ENCODE assay signal across 7 mouse cellular contexts in the genomic region with DNA sequence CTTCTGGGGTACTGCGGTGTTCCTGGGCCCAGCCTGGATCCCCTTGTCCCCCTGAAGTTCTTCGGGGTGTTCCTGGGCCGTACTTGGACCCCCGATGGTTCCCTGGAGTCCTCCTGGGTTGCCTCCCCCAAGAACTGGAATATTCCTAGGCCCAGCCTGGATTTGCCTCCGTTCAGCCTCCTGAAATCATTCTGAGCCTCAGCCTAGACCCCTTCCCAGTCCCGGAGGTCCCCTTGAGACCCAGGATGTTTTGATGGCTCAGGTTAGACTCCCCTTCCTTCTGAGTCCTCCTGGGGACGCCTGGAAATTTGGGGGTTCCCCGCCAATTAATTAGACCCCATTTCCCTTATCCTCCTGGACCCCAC. TPM values are rescaled to one million over a fixed set of nuclear protein-coding genes. Genes with fewer than 3 reads are reported as not detected.
DNase-seq lines count a peak whose midpoint lies in the region; ATAC-seq and TF ChIP-seq lines count a peak whose summit lies in the region.

No protein-coding gene starts in this region.

- peaks cover 20% of the 10 kb centered on the region for H3K4me1 ChIP-seq in lung, embryonic 15.5 days
- peaks cover 38% of the 10 kb centered on the region for H3K4me1 ChIP-seq in forebrain, embryonic 10.5 days
- peaks cover 16% of the 10 kb centered on the region for H3K4me1 ChIP-seq in limb, embryonic 11.5 days (ENCODE audit: control insufficient read depth, insufficient read depth, low read length)
- peaks cover 28% of the 10 kb centered on the region for H3K4me1 ChIP-seq in olfactory bulb, adult 2 months (ENCODE audit: control insufficient read depth, insufficient read depth, low read length)

- 17% methylated on average over 8 of the region's 8 CpGs for WGBS in lung, embryonic 15.5 days
- WGBS in forebrain, embryonic 10.5 days: 22% methylated on average over 8 of the region's 8 CpGs
- WGBS in limb, embryonic 11.5 days: 19% methylated on average over 8 of the region's 8 CpGs
- WGBS in olfactory bulb, adult 2 months: 22% methylated on average over 8 of the region's 8 CpGs

- H3K27ac ChIP-seq in lung, embryonic 15.5 days: peak overlapping the region; percentile 71
- H3K27ac ChIP-seq in forebrain, embryonic 10.5 days: peak overlapping the region; percentile 95
- no peak overlapping the region for H3K27ac ChIP-seq in limb, embryonic 11.5 days (replicated peaks; ENCODE audit: low read depth, low read length)
- H3K27ac ChIP-seq in olfactory bulb, adult 2 months (ENCODE audit: insufficient read depth, low read depth, low read length): peak overlapping the region; percentile 84

- no peak for DNase-seq in lung, postnatal 25 days (ENCODE audit: low spot score)
- no peak for DNase-seq in forebrain, embryonic 10.5 days (ENCODE audit: extremely low spot score, low spot score)
- no peak for DNase-seq in limb, embryonic 11.5 days (ENCODE audit: low spot score)
- no peak for DNase-seq in left cerebral cortex, postnatal 25 days (ENCODE audit: low spot score in 2 of 2)
- DNase-seq in adrenal gland, adult (ENCODE audit: inconsistent age in 2 of 2, low spot score in 1 of 2): no peak

- TF ChIP-seq CTCF in olfactory bulb, adult 2 months (IDR thresholded peaks at IDR 0.05; ENCODE audit: insufficient read depth, low read depth, low read length): no peak

- no peaks in the 10 kb centered on the region for H3K27me3 ChIP-seq in lung, embryonic 15.5 days
- H3K27me3 ChIP-seq in forebrain, embryonic 10.5 days (ENCODE audit: poor library complexity, severe bottlenecking): 0 out of 2 replicates have a peak, but pooled peaks cover 5% of the 10 kb centered on the region
- no peaks in the 10 kb centered on the region for H3K27me3 ChIP-seq in limb, embryonic 11.5 days (ENCODE audit: control insufficient read depth, insufficient read depth, low read length)

- no peaks in the 10 kb centered on the region for H3K36me3 ChIP-seq in lung, embryonic 15.5 days
- H3K36me3 ChIP-seq in forebrain, embryonic 10.5 days (replicated peaks): peaks cover 6% of the 10 kb centered on the region; the same call in 1 of the 2 replicates
- H3K36me3 ChIP-seq in limb, embryonic 11.5 days (ENCODE audit: control insufficient read depth, insufficient read depth, low read length): no peaks in the 10 kb centered on the region

- TF ChIP-seq POLR2A in olfactory bulb, adult 2 months (IDR thresholded peaks at IDR 0.05; ENCODE audit: insufficient read depth, low read depth, low read length): no peak

- H3K4me3 ChIP-seq in lung, embryonic 15.5 days: peak overlapping the region; percentile 97
- H3K4me3 ChIP-seq in forebrain, embryonic 10.5 days: peak overlapping the region; percentile 96
- H3K4me3 ChIP-seq in limb, embryonic 11.5 days (ENCODE audit: low read depth, low read length): peak overlapping the region; percentile 78
- peak overlapping the region; percentile 71 for H3K4me3 ChIP-seq in olfactory bulb, adult 2 months (ENCODE audit: insufficient read depth, low read depth, low read length)

- H3K4me2 ChIP-seq in lung, embryonic 15.5 days: peak overlapping the region; percentile 92
- H3K4me2 ChIP-seq in limb, embryonic 11.5 days (ENCODE audit: low read depth, severe bottlenecking): peak overlapping the region; percentile 93

- intact Hi-C loops in left cerebral cortex, postnatal 25 days (cut with DNase I): loop anchor here (2.0 kb wide), 1 partner anchor 32 kb away; no protein-coding TSS in a partner anchor

- ATAC-seq in lung, embryonic 15.5 days (ENCODE audit: borderline replicate concordance, extremely low read depth, low FRiP score, low TSS enrichment): peak; percentile 20; the same call in 1 of the 2 replicates
- no peak; the same call in 1 of the 2 replicates for ATAC-seq in limb, embryonic 11.5 days (ENCODE audit: insufficient number of reproducible peaks, low FRiP score, low TSS enrichment, low read depth)

- H3K9me3 ChIP-seq in lung, embryonic 15.5 days: no peaks in the 10 kb centered on the region
- H3K9me3 ChIP-seq in forebrain, embryonic 10.5 days: no peaks in the 10 kb centered on the region
- no peaks in the 10 kb centered on the region for H3K9me3 ChIP-seq in limb, embryonic 11.5 days (ENCODE audit: control insufficient read depth, low read length)

- peak overlapping the region; percentile 100 for H3K9ac ChIP-seq in lung, embryonic 15.5 days
- H3K9ac ChIP-seq in limb, embryonic 11.5 days (ENCODE audit: low read length): peak overlapping the region; percentile 94

RNA-seq across cellular contexts. Expression of a gene that starts 0.4 kb away (rescaled TPM):
- 64.4 and 68.1 TPM in 2 replicates for polyA plus RNA-seq in lung, embryonic 15.5 days (2015; fragmentation: Nextera tagmentation; extraction: Ambion mirVana)
- polyA plus RNA-seq in forebrain, embryonic 10.5 days (2016; fragmentation: Nextera tagmentation; extraction: Ambion mirVana): 36.8 and 37.7 TPM in 2 replicates
- 37.4 and 38.0 TPM in 2 replicates for polyA plus RNA-seq in limb, embryonic 11.5 days (2014; fragmentation: Nextera tagmentation; extraction: Ambion mirVana)
- 102 TPM in 1 of 2 replicates, not detected in the other for polyA plus RNA-seq in olfactory bulb, adult 2 months (2012; ENCODE audit: insufficient read depth, insufficient read length, low replicate concordance, missing spikeins)
- 100 to 1,000 TPM; 258 to 277 TPM for total RNA-seq in left cerebral cortex, postnatal 25 days (2021)
